Mouse (Mus musculus): ENCODE data around the gene Gm10309. TPM values are rescaled to one million over a fixed set of nuclear protein-coding genes. Genes with fewer than 3 reads are reported as not detected.

The Gm10309 gene
- total RNA-seq, 2 experiments from 2014 or later = not detected

DNA sequence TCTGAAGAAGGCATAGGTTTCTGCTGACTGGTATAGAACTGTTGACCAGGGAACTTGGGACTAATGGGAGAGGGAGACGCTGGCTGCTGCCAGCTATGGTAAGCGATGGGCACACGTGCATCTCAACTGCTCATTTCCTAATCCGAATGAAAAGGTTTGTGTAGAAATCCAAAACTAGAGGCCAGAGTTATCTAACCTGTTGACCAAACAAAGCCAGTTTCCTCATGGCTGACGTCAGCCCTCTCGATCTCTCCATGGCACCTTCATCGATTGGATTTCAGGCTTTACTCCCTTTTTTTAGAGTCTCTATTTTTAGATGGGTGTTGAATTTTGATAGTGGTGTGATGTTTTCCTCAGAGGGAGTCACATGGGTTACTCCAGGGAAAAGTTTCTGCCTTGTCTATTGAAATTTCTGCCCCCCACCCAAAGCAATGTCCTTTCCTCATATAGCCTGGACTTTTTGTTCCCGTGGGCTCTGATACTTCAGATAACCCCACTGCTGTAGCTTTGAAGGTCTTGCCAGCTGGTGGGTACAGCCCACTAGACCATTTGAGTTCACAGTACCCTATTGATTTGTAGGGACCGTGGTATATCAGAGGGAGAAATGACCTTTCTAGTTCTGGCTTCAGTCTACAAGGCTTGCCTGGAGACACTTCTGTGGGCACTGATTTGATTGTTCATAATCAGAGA is 1.7 kb downstream of the Gm10309 start:
- Histone ChIP-seq H3K27ac (no peak overlapping the region), H3K4me3 (no peak overlapping the region)
- no peak for TF ChIP-seq CTCF (conservative IDR thresholded peaks at IDR 0.05)
- DNase-seq (ENCODE audit: low spot score in 2 of 2) = no peak

GRCm38 (mm10) chr17:86501393-86501792 is 3.6 kb downstream of the Gm10309 start:
- DNase-seq (ENCODE audit: low spot score in 2 of 2) = no peak
- no peak overlapping the region for H3K4me3 ChIP-seq
- no peak for TF ChIP-seq CTCF (conservative IDR thresholded peaks at IDR 0.05)

GRCm38 (mm10) chr17:86499359-86500045 is 5.5 kb downstream of the Gm10309 start:
- H3K4me3 ChIP-seq = no peak overlapping the region
- DNase-seq (ENCODE audit: low spot score in 2 of 2) = no peak
- peak overlapping the region; percentile 77 for H3K27ac ChIP-seq
- no peak for TF ChIP-seq CTCF (conservative IDR thresholded peaks at IDR 0.05)

More at GRCm38 (mm10) chr17:86501393-86501792, 3.6 kb downstream of the Gm10309 start:
- no peak overlapping the region for H3K27ac ChIP-seq

DNA sequence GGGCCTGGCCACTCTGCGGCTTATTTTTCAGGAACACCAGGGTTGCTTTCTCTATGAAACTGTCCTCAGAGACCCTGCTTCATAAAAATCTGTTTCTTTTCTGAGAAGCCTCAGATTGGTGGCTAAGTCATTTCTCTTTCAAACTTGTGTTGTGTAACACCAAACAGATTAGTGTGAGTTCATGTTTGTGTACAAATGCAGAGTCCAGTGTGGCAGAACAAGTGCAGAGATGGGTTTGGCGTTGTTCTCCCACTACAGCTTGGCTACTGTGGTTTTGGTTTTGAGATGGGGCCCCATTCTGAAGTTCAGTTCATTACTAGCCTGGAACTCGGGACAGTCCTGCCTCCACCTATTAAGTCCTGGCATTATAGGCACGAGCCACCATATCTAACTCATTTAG is 7.7 kb downstream of the Gm10309 start:
- Histone ChIP-seq H3K4me3 (no peak overlapping the region), H3K27ac (no peak overlapping the region)
- TF ChIP-seq CTCF (conservative IDR thresholded peaks at IDR 0.05) = no peak
- no peak for DNase-seq (ENCODE audit: low spot score in 2 of 2)

DNA sequence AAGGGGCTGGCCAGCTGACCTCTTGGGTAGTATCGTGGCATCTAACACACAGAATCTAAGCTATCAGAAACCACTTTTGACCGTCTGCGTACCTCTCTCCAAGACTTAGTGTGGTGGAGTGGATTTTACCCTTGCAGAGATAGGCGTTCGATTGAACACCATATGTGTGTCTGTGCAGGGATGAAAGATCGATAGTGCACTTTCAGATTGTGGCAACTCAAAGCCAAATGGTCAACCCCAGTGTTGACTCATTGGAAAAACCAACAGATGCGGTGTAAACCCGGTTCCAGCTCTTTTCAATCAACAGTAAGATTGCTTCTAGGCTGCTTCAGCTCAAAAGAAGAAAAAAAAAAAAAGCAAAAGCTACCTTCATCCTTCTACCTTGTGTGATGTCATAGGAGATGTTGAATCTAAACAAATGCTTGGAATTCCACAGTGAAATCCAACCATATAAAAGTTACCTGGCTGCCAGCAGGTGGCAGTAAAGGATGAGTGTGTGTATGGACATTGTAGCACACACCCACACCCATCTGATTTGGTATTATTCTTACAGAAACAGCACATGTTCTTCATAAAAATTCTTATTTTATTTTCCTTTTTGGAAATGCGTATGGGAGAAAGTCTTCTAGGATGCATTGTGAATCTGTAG is 8.8 kb downstream of the Gm10309 start:
- Histone ChIP-seq H3K4me3 (no peak overlapping the region), H3K27ac (no peak overlapping the region)
- DNase-seq (ENCODE audit: low spot score in 2 of 2) = peak; percentile 64 to 72
- TF ChIP-seq CTCF (conservative IDR thresholded peaks at IDR 0.05) = peak; percentile 88

- no peak for DNase-seq (ENCODE audit: low spot score in 2 of 2)
- Histone ChIP-seq H3K27ac (0 out of 2 replicates have a peak overlapping the region, but pooled peaks have one; percentile 0), H3K4me3 (no peak overlapping the region)
- TF ChIP-seq CTCF (conservative IDR thresholded peaks at IDR 0.05) = peak; percentile 63
These were observed 10.1 kb downstream of the Gm10309 start for GRCm38 (mm10) chr17:86494895-86495294.

GRCm38 (mm10) chr17:86494494-86494893 is 10.5 kb downstream of the Gm10309 start:
- no peak overlapping the region for H3K4me3 ChIP-seq
- no peak for TF ChIP-seq CTCF (conservative IDR thresholded peaks at IDR 0.05)

GRCm38 (mm10) chr17:86493891-86494420 is 11.1 kb downstream of the Gm10309 start:
- no peak for TF ChIP-seq CTCF (conservative IDR thresholded peaks at IDR 0.05)
- no peak for DNase-seq (ENCODE audit: low spot score in 2 of 2)
- Histone ChIP-seq H3K27ac (no peak overlapping the region), H3K4me3 (no peak overlapping the region)

More at GRCm38 (mm10) chr17:86494494-86494893, 10.5 kb downstream of the Gm10309 start:
- 0 out of 2 replicates have a peak overlapping the region, but pooled peaks have one; percentile 0 for H3K27ac ChIP-seq
- no peak for DNase-seq (ENCODE audit: low spot score in 2 of 2)

- DNase-seq (ENCODE audit: low spot score in 2 of 2) = no peak
- Histone ChIP-seq H3K27ac (no peak overlapping the region), H3K4me3 (no peak overlapping the region)
- TF ChIP-seq CTCF (conservative IDR thresholded peaks at IDR 0.05) = no peak
These were observed 12.7 kb downstream of the Gm10309 start for GRCm38 (mm10) chr17:86492376-86492775.

- no peak for DNase-seq (ENCODE audit: low spot score in 2 of 2)
- H3K4me3 ChIP-seq = no peak overlapping the region
- no peak for TF ChIP-seq CTCF (conservative IDR thresholded peaks at IDR 0.05)
- no peak overlapping the region for H3K27ac ChIP-seq
These were observed 15.2 kb downstream of the Gm10309 start for GRCm38 (mm10) chr17:86489827-86490226.

- Histone ChIP-seq H3K4me3 (no peak overlapping the region), H3K27ac (no peak overlapping the region)
- DNase-seq (ENCODE audit: low spot score in 2 of 2) = no peak
- TF ChIP-seq CTCF (conservative IDR thresholded peaks at IDR 0.05) = no peak
These were observed 17.6 kb downstream of the Gm10309 start for GRCm38 (mm10) chr17:86487450-86487849.

- Histone ChIP-seq H3K4me3 (no peak overlapping the region), H3K27ac (no peak overlapping the region)
- no peak for DNase-seq (ENCODE audit: low spot score in 2 of 2)
- TF ChIP-seq CTCF (conservative IDR thresholded peaks at IDR 0.05) = no peak
These were observed 18.4 kb downstream of the Gm10309 start for GRCm38 (mm10) chr17:86486657-86487056.

All from layer of hippocampus, adult 2 months (tissue).